Mouse (Mus musculus): ENCODE measurements around the gene Jagn1. TPM values are rescaled to one million over a fixed set of nuclear protein-coding genes. Genes with fewer than 3 reads are reported as not detected.

The Jagn1 gene
- polyA plus RNA-seq, 1 experiment = 75.5 TPM

- H3K4me1 ChIP-seq (replicated peaks; ENCODE audit: control insufficient read depth, insufficient read depth, low read length) = peaks cover 26% of the 10 kb centered on the region
- DNase-seq = peak; percentile 92
These were observed 40.8 kb downstream of the Jagn1 start, which contains the start of gene Creld1 for GRCm38 (mm10) chr6:113483100-113483615. TSS of gene Creld1 (plus strand) at chr6:113483297.

GRCm38 (mm10) chr6:113483729-113484128 lies 41.4 kb downstream of the Jagn1 start:
- H3K4me3 ChIP-seq (ENCODE audit: control insufficient read depth, insufficient read depth, low read length) = peak overlapping the region; percentile 70
- TF ChIP-seq POLR2A (IDR thresholded peaks at IDR 0.05; ENCODE audit: control insufficient read depth, extremely low read depth, insufficient read depth, low read length, poor library complexity) = no peak
- no peak for TF ChIP-seq CTCF (IDR thresholded peaks at IDR 0.05; ENCODE audit: borderline replicate concordance, control insufficient read depth, extremely low read depth, insufficient read depth, low read length, poor library complexity)
- peaks cover 29% of the 10 kb centered on the region for H3K4me1 ChIP-seq (replicated peaks; ENCODE audit: control insufficient read depth, insufficient read depth, low read length)
- H3K27ac ChIP-seq (ENCODE audit: control insufficient read depth, insufficient read depth, low read length) = peak overlapping the region; percentile 25; the same call in 1 of the 2 replicates
- 22% methylated on average over 10 of the region's 10 CpGs for WGBS
- H3K27me3 ChIP-seq (ENCODE audit: control insufficient read depth, insufficient read depth, low read length) = no peaks in the 10 kb centered on the region
- no peaks in the 10 kb centered on the region for H3K36me3 ChIP-seq (ENCODE audit: control insufficient read depth, insufficient read depth, low read length)
- DNase-seq = peak; percentile 21

More at GRCm38 (mm10) chr6:113483100-113483615, 40.8 kb downstream of the Jagn1 start, which contains the start of gene Creld1:
- Histone ChIP-seq H3K4me3 (ENCODE audit: control insufficient read depth, insufficient read depth, low read length) (peak within 1 kb of the TSS; percentile 70), H3K27me3 (ENCODE audit: control insufficient read depth, insufficient read depth, low read length) (no peaks in the 10 kb centered on the region), H3K27ac (ENCODE audit: control insufficient read depth, insufficient read depth, low read length) (peak within 1 kb of the TSS; percentile 25; the same call in 1 of the 2 replicates), H3K36me3 (ENCODE audit: control insufficient read depth, insufficient read depth, low read length) (no peaks in the 10 kb centered on the region)
- under 1% methylated on average over 26 of the region's 26 CpGs for WGBS
- no peak for TF ChIP-seq CTCF (IDR thresholded peaks at IDR 0.05; ENCODE audit: borderline replicate concordance, control insufficient read depth, extremely low read depth, insufficient read depth, low read length, poor library complexity)
- peak; percentile 25; the same call in 1 of the 2 replicates for TF ChIP-seq POLR2A (IDR thresholded peaks at IDR 0.05; ENCODE audit: control insufficient read depth, extremely low read depth, insufficient read depth, low read length, poor library complexity)

GRCm38 (mm10) chr6:113487125-113487576 lies 44.8 kb downstream of the Jagn1 start:
- no peaks in the 10 kb centered on the region for H3K36me3 ChIP-seq (ENCODE audit: control insufficient read depth, insufficient read depth, low read length)
- H3K4me3 ChIP-seq (ENCODE audit: control insufficient read depth, insufficient read depth, low read length) = no peak overlapping the region
- DNase-seq = peak; percentile 27
- TF ChIP-seq POLR2A (IDR thresholded peaks at IDR 0.05; ENCODE audit: control insufficient read depth, extremely low read depth, insufficient read depth, low read length, poor library complexity) (no peak), CTCF (IDR thresholded peaks at IDR 0.05; ENCODE audit: borderline replicate concordance, control insufficient read depth, extremely low read depth, insufficient read depth, low read length, poor library complexity) (no peak)
- no peak overlapping the region for H3K27ac ChIP-seq (ENCODE audit: control insufficient read depth, insufficient read depth, low read length)
- H3K27me3 ChIP-seq (ENCODE audit: control insufficient read depth, insufficient read depth, low read length) = no peaks in the 10 kb centered on the region
- H3K4me1 ChIP-seq (replicated peaks; ENCODE audit: control insufficient read depth, insufficient read depth, low read length) = peaks cover 32% of the 10 kb centered on the region
- WGBS = 3% methylated on average over 7 of the region's 7 CpGs

- DNase-seq = no peak
- Histone ChIP-seq H3K36me3 (ENCODE audit: control insufficient read depth, insufficient read depth, low read length) (no peaks in the 10 kb centered on the region), H3K27ac (ENCODE audit: control insufficient read depth, insufficient read depth, low read length) (no peak overlapping the region), H3K27me3 (ENCODE audit: control insufficient read depth, insufficient read depth, low read length) (no peaks in the 10 kb centered on the region), H3K4me3 (ENCODE audit: control insufficient read depth, insufficient read depth, low read length) (no peak overlapping the region), H3K4me1 (replicated peaks; ENCODE audit: control insufficient read depth, insufficient read depth, low read length) (peaks cover 33% of the 10 kb centered on the region)
- 98% methylated on average over 14 of the region's 14 CpGs for WGBS
- TF ChIP-seq CTCF (IDR thresholded peaks at IDR 0.05; ENCODE audit: borderline replicate concordance, control insufficient read depth, extremely low read depth, insufficient read depth, low read length, poor library complexity) (no peak), POLR2A (IDR thresholded peaks at IDR 0.05; ENCODE audit: control insufficient read depth, extremely low read depth, insufficient read depth, low read length, poor library complexity) (no peak)
These were observed 47.0 kb downstream of the Jagn1 start for GRCm38 (mm10) chr6:113489410-113489809.

GRCm38 (mm10) chr6:113492101-113492864 lies 49.9 kb downstream of the Jagn1 start:
- H3K27ac ChIP-seq (ENCODE audit: control insufficient read depth, insufficient read depth, low read length) = no peak overlapping the region
- H3K36me3 ChIP-seq (ENCODE audit: control insufficient read depth, insufficient read depth, low read length) = no peaks in the 10 kb centered on the region
- TF ChIP-seq POLR2A (IDR thresholded peaks at IDR 0.05; ENCODE audit: control insufficient read depth, extremely low read depth, insufficient read depth, low read length, poor library complexity) = no peak
- TF ChIP-seq CTCF (IDR thresholded peaks at IDR 0.05; ENCODE audit: borderline replicate concordance, control insufficient read depth, extremely low read depth, insufficient read depth, low read length, poor library complexity) = no peak
- no peak overlapping the region for H3K4me3 ChIP-seq (ENCODE audit: control insufficient read depth, insufficient read depth, low read length)
- DNase-seq = no peak
- 94% methylated on average over 24 of the region's 24 CpGs for WGBS
- H3K27me3 ChIP-seq (ENCODE audit: control insufficient read depth, insufficient read depth, low read length) = no peaks in the 10 kb centered on the region; the same call in 1 of the 2 replicates
- H3K4me1 ChIP-seq (replicated peaks; ENCODE audit: control insufficient read depth, insufficient read depth, low read length) = peaks cover 43% of the 10 kb centered on the region

- 3% methylated on average over 54 of the region's 54 CpGs for WGBS
- TF ChIP-seq POLR2A (IDR thresholded peaks at IDR 0.05; ENCODE audit: control insufficient read depth, extremely low read depth, insufficient read depth, low read length, poor library complexity) (peak; percentile 63), CTCF (IDR thresholded peaks at IDR 0.05; ENCODE audit: borderline replicate concordance, control insufficient read depth, extremely low read depth, insufficient read depth, low read length, poor library complexity) (peak; percentile 96)
- peak; percentile 86 for DNase-seq
- Histone ChIP-seq H3K4me3 (ENCODE audit: control insufficient read depth, insufficient read depth, low read length) (peak overlapping the region; percentile 39), H3K27ac (ENCODE audit: control insufficient read depth, insufficient read depth, low read length) (peak overlapping the region; percentile 70; the same call in 1 of the 2 replicates), H3K27me3 (ENCODE audit: control insufficient read depth, insufficient read depth, low read length) (no peaks in the 10 kb centered on the region; the same call in 1 of the 2 replicates), H3K36me3 (ENCODE audit: control insufficient read depth, insufficient read depth, low read length) (no peaks in the 10 kb centered on the region), H3K4me1 (replicated peaks; ENCODE audit: control insufficient read depth, insufficient read depth, low read length) (peaks cover 38% of the 10 kb centered on the region)
These were observed 52.0 kb downstream of the Jagn1 start for GRCm38 (mm10) chr6:113494258-113494788.
